Mouse (Mus musculus) C2C12 (cell line): ENCODE results near the gene Amdhd1.

Experiments
- CEBPB ChIP-seq: IDR thresholded peaks from one replicate; pipeline ENCODE4 v1.6.1; 2011; ENCODE audit warnings: low read depth, mild to moderate bottlenecking, control low read depth, moderate library complexity
- CTCF ChIP-seq: IDR thresholded peaks from one replicate; pipeline ENCODE4 v1.5.1; 2011; ENCODE audit not compliant: control insufficient read depth, insufficient read depth, insufficient read length
- MAX ChIP-seq: IDR thresholded peaks from one replicate; pipeline ENCODE4 v1.6.1; 2011; ENCODE audit warnings: mild to moderate bottlenecking, control low read depth
- MYOD1 ChIP-seq: IDR thresholded peaks from one replicate; pipeline ENCODE4 v1.6.1; 2011; ENCODE audit warnings: low read depth; ENCODE audit not compliant: control insufficient read depth, insufficient read length
- MYOG ChIP-seq: IDR thresholded peaks from one replicate; pipeline ENCODE4 v1.6.1; 2011; ENCODE audit not compliant: control insufficient read depth, insufficient read length; ENCODE audit errors: extremely low read depth
- USF1 ChIP-seq: IDR thresholded peaks from one replicate; pipeline ENCODE4 v1.6.1; 2011; ENCODE audit warnings: low read depth, mild to moderate bottlenecking, control low read depth, moderate library complexity

GRCm38 (mm10) chr10:93572209-93572608, 32.4 kb upstream of the Amdhd1 start:
- TF ChIP-seq CTCF (no peak), MYOD1 (no peak), USF1 (no peak), MAX (no peak), CEBPB (no peak), MYOG (no peak)
